Mouse (Mus musculus) liver, postnatal 0 days (tissue): Measurements from ENCODE around the gene Tmem184b.

ENCODE experiments used
- CTCF ChIP-seq: sonication (generic); IDR thresholded peaks from 2 replicates; pipeline ENCODE4 v1.5.1; 2016; ENCODE audit warnings: antibody characterized with exemption, low read depth
- EP300 ChIP-seq: IDR thresholded peaks from 2 replicates; pipeline ENCODE4 v1.6.1; 2016; ENCODE audit warnings: antibody characterized with exemption, low read depth, mild to moderate bottlenecking

DNA sequence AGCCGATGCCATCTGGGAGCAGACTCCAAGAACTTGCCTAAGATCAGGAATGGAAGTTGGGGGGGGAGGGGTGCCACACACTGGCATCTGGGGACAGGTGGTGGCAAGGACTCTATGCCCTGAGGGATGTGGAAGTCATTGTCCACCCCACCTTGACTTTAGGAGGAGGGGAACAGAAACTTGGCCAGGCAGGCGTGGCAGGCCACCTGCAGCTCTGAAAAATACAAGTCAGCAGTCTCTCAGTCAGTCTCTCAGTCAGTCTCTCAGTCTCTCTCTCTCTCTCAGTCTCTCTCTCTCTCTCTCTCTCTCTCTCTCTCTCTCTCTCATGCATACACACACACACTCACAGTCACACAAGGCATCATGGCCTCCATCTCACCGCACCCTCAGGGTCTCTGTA, 14.9 kb upstream of the Tmem184b start:
- TF ChIP-seq CTCF (no peak), EP300 (no peak)
